Mouse (Mus musculus) gastrocnemius, adult 8-10 months (tissue): ENCODE results near the gene Eps15. TPM values are rescaled to one million over a fixed set of nuclear protein-coding genes. Genes with fewer than 3 reads are reported as not detected.
A peak's percentile ranks its signal among the peaks of the same experiment; 100 is the strongest.
"Not testable (repeated sequence)": the region's sequence is repeated elsewhere in the genome, so short reads cannot be mapped to it uniquely, and the experiment has no call there.

Experiments used
- DNase-seq, 2 experiments: peaks; one replicate each; pipeline ENCODE4 v3.0.0; 2022; ENCODE audit warnings: low spot score in 2 of 2
- total RNA-seq, 4 experiments: library from RNA; stranded (reverse); gene quantifications; 2 replicates each; pipeline ENCODE4 v1.2.4; 2022

Eps15 gene
- total RNA-seq, 4 experiments from 2014 or later: 80.2 to 94.6 (median 83.7) TPM

DNA sequence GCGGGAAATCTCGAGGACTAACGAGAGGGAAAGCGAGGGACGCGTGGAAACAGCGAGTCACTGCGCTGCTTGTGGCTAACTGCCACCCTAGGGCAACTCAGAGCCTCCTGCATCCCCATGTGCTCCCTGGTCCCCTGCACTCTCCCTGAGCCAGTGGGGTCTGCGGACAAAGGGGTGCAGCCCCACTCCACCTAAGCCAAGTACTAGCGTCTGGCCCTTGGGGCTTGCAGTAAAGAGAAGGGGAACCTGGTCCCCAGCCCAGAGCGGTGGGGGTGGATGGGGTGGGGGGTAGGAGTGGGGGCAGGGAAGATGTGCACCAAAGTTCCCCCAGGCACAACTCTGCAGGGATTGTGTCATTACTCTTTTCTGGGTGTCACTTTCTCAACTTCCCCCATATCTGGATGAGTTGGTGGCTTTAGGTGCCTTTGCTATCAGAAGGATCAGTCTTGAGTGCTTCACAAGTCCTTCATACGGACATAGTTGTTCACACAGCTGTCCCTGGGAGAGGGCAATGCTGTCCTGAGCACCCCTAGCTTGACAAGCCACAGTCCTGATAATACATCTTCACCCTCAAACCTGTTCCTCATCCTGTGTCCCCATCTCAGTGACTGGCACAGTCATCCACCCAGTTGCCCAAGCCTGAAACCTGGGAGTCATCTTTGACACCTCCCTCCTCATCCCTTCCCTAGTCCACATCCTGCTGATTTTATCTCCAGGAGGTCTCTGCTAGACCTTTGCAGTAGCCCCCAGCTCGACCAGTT is 114.4 kb downstream of the Eps15 start:
- DNase-seq: no peak

DNA sequence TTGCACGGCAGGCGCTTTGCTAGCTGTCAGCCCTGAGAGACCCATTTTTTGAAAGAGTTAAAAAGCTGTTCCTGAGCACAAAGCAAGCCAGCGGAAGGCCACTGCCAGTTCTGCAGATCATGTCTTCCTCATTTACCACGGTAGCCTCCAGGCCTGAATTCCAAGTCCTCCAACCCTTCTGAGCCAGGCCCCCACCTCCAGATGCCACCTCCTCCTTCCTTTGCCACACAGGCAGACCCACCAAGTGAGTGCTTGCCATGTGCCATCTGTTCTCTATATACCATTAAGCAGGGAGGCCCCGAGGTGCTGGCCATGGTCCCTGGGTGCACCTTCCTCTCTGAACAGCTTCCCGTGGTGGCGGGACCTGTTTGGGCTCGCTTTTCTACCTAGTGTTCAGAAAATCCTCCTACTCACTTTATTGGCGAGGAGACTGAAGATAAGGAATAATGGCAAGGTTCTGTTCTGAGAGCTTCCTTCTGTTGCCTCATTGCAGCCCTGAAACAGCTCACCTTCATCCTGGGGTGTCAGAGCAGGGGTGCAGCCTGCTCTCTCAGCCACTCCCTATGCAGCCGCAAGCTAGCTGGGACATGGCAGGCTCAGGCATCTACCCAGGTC is 120.4 kb downstream of the Eps15 start:
- DNase-seq: no peak

DNA sequence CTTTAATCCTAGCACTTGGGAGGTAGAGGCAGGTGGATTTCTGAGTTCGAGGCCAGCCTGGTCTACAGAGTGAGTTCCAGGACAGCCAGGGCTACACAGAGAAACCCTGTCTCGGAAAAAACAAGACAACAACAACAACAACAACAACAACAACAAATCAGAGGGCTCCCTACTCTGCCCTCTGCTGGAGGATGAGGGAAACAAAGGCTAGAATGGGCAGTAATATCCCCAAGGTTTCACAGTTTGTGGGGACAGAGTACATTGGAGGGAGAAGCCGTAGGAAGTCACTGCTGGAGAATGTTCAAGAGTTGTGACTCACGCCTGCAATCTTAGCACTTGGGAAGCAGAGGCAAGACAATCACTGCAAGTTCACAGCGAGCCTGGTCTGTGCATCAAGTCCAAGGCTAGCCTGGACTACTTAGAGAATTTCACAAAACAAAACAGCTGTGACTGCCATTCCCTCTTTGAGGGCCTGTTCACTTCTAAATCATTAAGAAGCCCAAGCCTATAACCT is 121.2 kb downstream of the Eps15 start:
- DNase-seq: no peak

GRCm38 (mm10) chr4:109404908-109405307 is 124.8 kb downstream of the Eps15 start:
- DNase-seq: not testable (repeated sequence)

- DNase-seq: no peak
Measured at GRCm38 (mm10) chr4:109405415-109405814, 125.3 kb downstream of the Eps15 start.

DNA sequence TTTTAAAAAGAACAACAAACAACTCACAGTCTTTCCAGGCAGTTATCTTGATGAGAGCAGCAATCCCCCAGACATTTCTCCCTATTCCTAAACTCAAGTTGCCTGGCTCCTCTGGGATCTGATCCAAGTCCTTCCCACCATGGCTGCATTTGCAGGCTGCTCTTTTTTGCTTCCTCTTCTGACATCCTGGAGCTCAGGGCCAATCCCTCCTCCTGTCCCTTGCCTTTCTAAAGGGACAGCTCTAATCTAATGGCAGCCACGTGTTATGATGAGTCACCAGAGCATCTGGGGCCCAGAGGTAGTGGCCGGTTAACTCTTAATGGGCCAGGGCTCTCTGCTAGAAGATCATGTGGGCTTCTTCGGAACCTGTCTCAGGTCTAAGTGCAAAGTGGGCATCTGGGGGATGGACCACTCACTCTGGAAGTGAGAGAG is 126.0 kb downstream of the Eps15 start:
- DNase-seq: peak; percentile 41 to 45

DNA sequence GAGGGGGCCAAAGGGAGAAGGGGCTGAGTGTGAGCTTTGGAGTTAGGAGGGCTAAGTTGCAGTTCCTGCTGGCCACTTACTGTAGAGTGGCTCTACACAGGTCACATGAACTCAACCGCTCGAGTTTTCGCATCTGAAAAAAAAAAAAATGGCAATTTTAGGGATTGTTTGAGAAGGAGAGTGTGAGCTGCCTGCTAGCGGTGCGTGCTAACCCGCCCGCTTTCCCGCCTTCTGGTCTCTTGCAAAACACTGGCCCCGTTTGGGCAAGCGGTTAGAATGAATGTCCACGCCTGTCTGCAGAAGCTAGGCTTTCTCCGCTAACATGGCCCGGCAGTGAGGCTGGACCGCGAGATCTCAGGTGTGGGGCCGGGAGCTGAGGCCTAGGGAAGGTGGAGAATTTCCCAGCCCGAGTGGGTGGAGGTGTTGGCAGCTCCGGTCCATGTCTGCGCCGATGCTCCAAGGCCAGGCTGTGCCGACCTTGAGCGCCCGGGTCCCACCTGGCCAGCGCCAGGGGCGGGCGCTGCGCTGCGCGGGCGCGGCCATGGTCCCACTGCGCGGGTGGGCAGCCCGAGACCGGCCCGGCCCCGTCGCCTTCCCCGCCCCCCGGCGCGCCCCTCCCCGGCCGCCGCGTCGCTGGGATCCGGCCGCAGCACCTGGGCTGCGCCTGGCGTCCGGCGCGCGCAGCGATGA is 126.6 kb downstream of the Eps15 start, which contains the start of gene Ttc39a:
Gene Ttc39a (plus strand): TSS at position 138 of the 690 bp plus-strand sequence.
- DNase-seq: no peak

DNA sequence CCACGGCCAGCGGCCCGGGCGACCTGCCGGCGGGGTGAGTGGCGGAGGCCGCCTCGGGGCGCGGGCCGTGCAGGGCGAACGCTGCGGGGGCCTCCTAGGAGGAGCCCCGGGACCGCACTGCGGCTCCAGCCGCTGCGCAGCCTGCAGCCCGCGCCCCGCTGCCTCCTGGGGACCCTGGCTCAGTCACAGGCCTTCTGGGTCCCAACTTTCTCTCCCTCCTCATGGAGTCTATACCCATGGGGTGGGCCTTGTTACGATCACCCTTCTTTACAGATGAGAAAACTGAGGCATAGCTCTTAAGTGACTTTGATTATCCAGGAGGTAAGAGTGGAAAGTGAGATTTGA is 127.1 kb downstream of the Eps15 start:
- no peak for DNase-seq

- no peak for DNase-seq
Measured at GRCm38 (mm10) chr4:109407701-109408485, 127.8 kb downstream of the Eps15 start.

DNA sequence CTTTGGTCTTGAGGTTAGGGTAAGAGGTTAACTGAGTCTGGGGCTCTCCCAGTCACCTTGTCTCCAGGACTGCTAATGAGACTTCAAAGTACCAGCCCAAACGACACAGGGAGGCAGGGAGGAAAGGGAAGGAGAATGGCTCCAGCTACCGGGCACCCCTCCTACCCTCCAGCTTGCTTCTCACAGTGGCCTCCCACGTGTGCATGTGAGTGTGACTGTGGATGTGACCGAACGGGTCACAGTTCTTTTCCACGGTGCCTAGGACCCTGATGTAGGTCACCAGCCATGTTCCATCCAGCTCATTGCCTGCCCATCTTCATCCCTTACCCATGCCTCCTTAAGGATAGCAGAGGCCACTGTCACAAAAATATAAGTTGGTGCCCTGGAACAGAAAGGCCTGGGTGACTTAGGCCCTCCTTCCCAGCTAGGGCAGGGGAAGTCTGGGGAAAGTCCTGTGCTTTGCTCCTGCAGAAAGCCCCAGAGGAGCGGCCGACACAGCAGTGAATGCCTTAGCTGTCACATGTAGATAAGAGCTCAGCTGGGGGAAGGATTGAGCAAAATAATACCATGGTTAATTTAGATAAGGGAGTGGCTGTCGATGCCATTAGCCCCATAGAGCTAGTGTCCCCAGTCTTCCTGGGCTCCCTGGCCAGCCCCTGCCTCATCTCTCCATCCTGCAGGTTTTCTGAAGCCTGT is 130.8 kb downstream of the Eps15 start:
- DNase-seq: no peak

DNA sequence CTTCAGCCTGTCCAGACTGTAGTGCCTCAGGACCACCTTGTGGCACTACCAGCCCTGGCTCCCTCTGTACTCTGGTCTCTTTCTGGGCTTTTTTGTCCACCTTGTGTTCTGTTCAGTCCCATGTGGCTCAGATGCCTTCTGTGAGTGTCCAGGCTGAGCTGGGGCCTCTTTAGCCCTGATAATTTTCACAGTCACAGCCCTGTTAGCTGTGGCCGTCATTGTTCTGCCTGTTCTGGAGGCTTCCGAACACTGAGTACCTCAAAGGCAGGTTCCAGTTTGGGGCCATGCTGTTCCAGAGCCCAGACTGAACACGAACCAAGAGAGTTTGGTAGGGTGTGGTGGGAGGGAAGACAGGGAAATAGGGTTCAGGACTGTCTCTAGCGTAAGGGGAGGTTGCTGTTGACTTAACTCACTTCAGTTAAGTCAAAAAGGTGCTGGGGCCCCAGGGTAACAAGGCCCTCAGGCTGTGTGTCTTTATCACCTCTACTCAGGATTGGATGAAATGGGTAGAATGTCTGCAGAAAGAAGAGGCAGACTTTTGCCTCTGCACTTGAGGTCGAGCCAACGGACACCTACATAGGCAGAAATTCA is 131.4 kb downstream of the Eps15 start:
- no peak for DNase-seq

DNA sequence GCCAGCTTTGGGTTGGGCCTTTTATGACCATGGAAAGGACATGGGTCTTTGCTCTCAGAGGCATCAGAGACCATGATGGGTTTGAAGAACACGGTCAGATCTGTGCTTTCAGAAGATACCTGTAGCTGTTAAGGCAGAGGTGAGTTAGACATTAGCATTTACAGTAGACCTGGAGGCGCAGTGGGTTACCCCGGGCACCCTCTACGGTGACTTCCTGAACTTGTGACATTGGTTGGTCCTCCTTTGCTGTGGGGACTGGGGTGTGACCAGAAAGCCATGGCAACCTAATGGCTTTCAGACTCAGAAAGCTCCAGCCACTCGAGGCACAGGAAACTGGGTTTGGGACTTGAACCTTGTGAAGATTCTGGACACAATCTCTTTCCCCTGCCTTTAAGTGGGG is 132.2 kb downstream of the Eps15 start:
- DNase-seq: no peak

DNA sequence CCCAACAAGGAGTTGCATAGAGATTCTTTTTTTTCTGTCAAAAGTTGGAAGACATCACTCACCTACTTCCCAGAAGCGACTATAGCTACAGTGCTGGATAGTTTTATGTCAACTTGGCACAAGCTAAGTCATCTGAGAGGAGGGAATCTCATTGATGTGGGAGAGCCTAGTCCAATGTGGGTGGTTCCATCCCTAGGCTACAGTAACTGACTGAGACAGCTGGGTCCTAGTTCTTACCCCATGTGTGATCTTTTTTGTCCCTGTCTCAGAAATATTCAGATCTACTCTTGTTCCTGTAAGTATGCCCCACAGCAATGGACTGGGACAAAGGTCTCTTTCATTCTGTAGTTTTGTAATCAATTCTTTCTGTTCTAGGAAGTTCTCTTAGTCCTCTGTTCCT is 137.9 kb downstream of the Eps15 start:
- no peak for DNase-seq

DNA sequence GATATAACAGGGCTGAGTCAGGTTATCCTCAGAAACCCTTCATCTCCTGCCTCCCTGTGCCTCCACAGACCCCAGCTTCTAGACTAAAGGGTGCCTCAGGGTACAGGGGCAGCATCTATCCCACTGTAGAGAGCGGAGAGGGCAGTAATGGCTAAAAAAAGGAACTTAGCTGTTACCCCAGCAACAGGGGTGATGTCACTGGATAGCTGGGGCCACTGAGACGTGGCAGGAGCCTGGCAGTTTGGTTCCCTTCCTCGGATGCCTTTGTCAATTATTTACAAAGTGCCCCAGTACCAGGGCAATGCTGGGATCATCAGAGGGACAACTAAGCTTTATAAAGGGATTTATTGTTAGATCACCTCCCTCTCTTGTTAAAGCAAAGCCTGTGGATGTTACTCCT is 138.9 kb downstream of the Eps15 start:
- no peak for DNase-seq

DNA sequence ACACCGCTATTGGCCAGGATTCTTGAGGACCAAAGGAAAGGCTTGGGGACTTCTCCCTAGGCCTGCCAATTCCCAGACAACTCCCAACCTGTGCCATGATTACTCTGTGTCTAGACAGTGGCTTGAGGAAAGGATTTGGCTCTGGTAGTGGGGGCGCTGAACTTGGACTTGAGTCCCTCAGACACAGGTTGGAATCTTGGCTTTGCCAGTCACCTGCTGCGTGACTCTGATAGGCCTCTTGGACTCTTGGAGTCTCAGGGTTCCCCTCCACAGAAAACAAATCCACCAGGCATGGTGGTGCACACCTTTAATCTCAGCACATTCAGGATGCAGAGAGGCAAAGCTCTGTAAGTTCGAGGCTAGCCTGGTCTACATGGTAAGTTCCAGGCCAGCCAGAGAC is 139.5 kb downstream of the Eps15 start:
- no peak for DNase-seq

DNA sequence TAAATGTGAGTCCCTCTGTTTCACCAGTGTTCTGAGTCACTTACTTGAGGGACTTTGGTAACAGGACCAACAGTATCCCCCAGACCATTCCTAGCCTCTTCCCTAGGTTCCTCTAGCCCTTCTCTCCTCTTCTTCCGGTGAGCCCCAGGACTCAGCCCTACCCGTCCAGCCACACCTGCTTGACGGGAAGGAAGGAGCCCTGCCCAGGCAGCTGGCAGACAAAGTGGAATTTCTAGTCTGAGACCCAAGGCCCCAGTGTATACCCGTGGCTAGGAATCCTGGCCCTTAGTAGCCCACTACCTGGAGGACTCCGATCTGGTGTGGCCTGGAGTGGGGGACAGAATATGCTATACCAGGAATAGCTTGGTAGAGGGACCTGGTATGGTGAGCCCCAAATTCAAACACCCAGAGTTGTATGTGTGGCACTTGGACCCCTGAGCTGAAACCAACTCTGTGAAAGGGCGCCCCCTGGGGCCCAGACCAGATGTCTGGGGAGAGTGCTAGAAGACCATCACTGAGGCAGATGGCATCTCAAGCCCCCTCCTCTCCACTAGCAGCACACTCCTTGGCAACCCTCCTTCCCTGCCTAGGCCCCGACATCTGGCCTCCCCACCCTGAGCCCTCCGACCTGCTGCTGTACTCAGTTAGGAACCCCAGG is 140.2 kb downstream of the Eps15 start:
- no peak for DNase-seq

GRCm38 (mm10) chr4:109421608-109422007 is 141.5 kb downstream of the Eps15 start:
- no peak for DNase-seq

DNA sequence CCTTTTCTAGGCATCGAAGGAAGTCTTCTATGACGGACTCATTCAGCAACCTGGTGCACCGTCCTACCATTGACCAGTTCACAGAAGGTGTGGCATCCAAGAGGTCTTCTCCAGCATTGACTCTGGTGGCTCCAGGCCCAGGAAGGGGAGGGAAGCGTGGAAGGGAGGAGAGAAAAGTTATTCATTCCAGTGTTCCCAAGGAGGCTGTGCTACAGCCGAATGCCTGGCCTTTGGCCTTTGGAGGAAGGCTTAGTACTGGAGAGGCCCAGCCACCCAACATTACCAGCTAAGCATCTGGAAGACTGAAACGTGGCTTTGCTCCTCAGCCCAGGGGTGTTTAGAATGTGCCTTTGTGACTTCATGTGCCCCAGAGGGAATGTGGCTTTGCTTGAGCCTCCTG is 142.4 kb downstream of the Eps15 start:
- DNase-seq: no peak

DNA sequence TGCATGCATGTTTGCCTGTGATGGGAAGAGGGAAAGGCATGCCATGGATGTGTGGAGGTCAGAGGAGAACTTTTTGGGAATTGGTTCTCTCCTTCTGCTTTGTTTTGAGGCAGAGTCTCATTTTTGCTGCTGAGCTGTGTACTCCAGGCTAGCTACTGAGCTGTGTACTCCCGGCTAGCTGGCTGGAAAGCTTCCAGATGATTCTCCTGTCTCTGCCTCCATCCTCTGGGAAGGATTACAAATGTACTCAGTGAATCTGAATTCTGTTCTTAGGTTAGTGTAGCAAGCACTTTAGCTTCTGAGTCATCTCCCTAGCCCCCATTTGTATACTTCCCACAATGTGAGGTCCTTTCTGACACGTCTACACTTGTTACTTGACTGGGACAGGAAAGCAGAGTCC is 143.4 kb downstream of the Eps15 start:
- DNase-seq: no peak

- DNase-seq: no peak
Measured at GRCm38 (mm10) chr4:109427058-109427457, 147.0 kb downstream of the Eps15 start.
